Mouse (Mus musculus): ENCODE results near the gene Fam189a1.

GRCm38 (mm10) chr7:64950771-64951099 lies 205.6 kb downstream of the Fam189a1 start:
- TF ChIP-seq CTCF (IDR thresholded peaks at IDR 0.05; ENCODE audit: low read depth, low read length), result no peak
- TF ChIP-seq POLR2A (IDR thresholded peaks at IDR 0.05; ENCODE audit: insufficient read depth, low read length), result no peak
- no peak for TF ChIP-seq EP300 (IDR thresholded peaks at IDR 0.05; ENCODE audit: insufficient read depth, low read depth, low read length)

Measured in ES-Bruce4 (cell line).